Mouse (Mus musculus) testis, adult 10 weeks (tissue): ENCODE measurements around the gene H60b. TPM values are rescaled to one million over a fixed set of nuclear protein-coding genes. Genes with fewer than 3 reads are reported as not detected.

Experiments used
- polyA plus RNA-seq: library from polyadenylated mRNA; stranded (reverse); fragments of 350-450 nt; fragmentation: Illumina TruSeq; extraction: RNeasy Lipid Tissue Mini Kit (QIAGEN cat#74804); gene quantifications from one replicate; pipeline ENCODE4 v1.2.3, GENCODE M21; 2014; ENCODE audit warnings: low read depth, low replicate concordance

The H60b gene
- polyA plus RNA-seq = not detected

GRCm38 (mm10) chr10:22158310-22158999 lies at the start of gene H60b, which contains the start of gene Raet1e:
Gene H60b, plus strand, starts transcription at chr10:22158586.
Gene Raet1e, plus strand, starts transcription at chr10:22158569.

GRCm38 (mm10) chr10:22149073-22149690 lies 9.2 kb upstream of the H60b start, which contains the start of gene E030030I06Rik:
Gene E030030I06Rik, minus strand, starts transcription at chr10:22149270.

Other genes starting within 250 kb of the H60b start
- gene 4930444G20Rik, start 90.5 kb upstream of the H60b start, polyA plus RNA-seq = 26.9 TPM
- gene E030030I06Rik, start 9.3 kb upstream of the H60b start, polyA plus RNA-seq = not detected
- 0.38 TPM for gene Raet1e, start within 50 bp of the H60b start, polyA plus RNA-seq
- 0.71 TPM for gene Raet1d, start 202.0 kb downstream of the H60b start, polyA plus RNA-seq